In the genomic region with DNA sequence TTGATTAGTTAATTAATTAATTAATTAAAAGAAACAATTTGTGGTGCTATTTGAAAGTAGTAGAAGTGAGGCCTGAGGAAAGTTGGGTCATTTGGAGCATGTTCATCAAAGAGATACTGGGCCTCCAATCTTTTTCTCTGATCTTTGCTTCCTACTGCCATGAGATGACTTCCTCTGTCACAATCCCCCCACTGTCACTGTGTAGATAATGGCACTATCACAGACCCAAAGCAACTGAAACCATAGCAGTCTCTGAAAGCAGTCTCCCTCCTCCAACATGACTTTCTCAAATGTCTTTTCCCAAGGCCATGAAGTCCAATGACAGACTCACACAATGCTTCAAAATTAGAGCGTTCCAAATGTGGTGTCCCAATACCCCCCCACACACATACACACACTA, we compare ENCODE assay signal across 31 mouse cellular contexts. TPM values are rescaled to one million over a fixed set of nuclear protein-coding genes. Genes with fewer than 3 reads are reported as not detected.
A peak's percentile ranks its signal among the peaks of the same experiment; 100 is the strongest.
DNase-seq lines count a peak whose midpoint lies in the region; ATAC-seq lines count a peak whose summit lies in the region.
"Had no signal": no experiment of that assay in that cellular context is flagged by ENCODE, and none has a peak within 500 bp of the region (broad histone marks: within the 10 kb centered on the region; RNA-seq: fewer than 3 reads in every experiment).

No protein-coding gene starts in this region.

- H3K4me2 ChIP-seq in midbrain, embryonic 11.5 days, result no peak overlapping the region
- H3K4me2 ChIP-seq in liver, embryonic 13.5 days, result no peak overlapping the region
- H3K4me2 ChIP-seq in forebrain, embryonic 16.5 days (ENCODE audit: low read length), result no peak overlapping the region
- H3K4me2 ChIP-seq: embryonic facial prominence, embryonic 12.5 days; embryonic facial prominence, embryonic 15.5 days; heart, embryonic 12.5 days; heart, embryonic 15.5 days; hindbrain, embryonic 13.5 days had no signal

- 90% methylated on average over 1 of the region's 1 CpGs for WGBS in midbrain, embryonic 11.5 days
- 95% methylated on average over 1 of the region's 1 CpGs for WGBS in midbrain, embryonic 10.5 days
- WGBS in liver, embryonic 13.5 days (ENCODE audit: insufficient replicate concordance), result 81% methylated on average over 1 of the region's 1 CpGs
- WGBS in forebrain, embryonic 16.5 days, result 97% methylated on average over 1 of the region's 1 CpGs

- no peak overlapping the region for H3K4me3 ChIP-seq in midbrain, embryonic 11.5 days (ENCODE audit: low read depth, low read length)
- no peak overlapping the region for H3K4me3 ChIP-seq in midbrain, embryonic 10.5 days
- no peak overlapping the region for H3K4me3 ChIP-seq in liver, embryonic 13.5 days (replicated peaks)
- no peak overlapping the region for H3K4me3 ChIP-seq in forebrain, embryonic 16.5 days (replicated peaks; ENCODE audit: low read length)
- H3K4me3 ChIP-seq: embryonic facial prominence, embryonic 12.5 days; embryonic facial prominence, embryonic 15.5 days; heart, embryonic 12.5 days; heart, embryonic 15.5 days; hindbrain, embryonic 10.5 days; hindbrain, embryonic 13.5 days had no signal

- no peaks in the 10 kb centered on the region for H3K4me1 ChIP-seq in midbrain, embryonic 11.5 days (ENCODE audit: control insufficient read depth, insufficient read depth, low read length)
- no peaks in the 10 kb centered on the region for H3K4me1 ChIP-seq in midbrain, embryonic 10.5 days
- peaks cover 9% of the 10 kb centered on the region for H3K4me1 ChIP-seq in liver, embryonic 13.5 days (replicated peaks)
- no peaks in the 10 kb centered on the region for H3K4me1 ChIP-seq in forebrain, embryonic 16.5 days (replicated peaks; ENCODE audit: control insufficient read depth, insufficient read depth, low read length)
- H3K4me1 ChIP-seq: embryonic facial prominence, embryonic 12.5 days; embryonic facial prominence, embryonic 15.5 days; heart, embryonic 12.5 days; heart, embryonic 15.5 days; hindbrain, embryonic 10.5 days; hindbrain, embryonic 13.5 days had no signal

- no peaks in the 10 kb centered on the region for H3K36me3 ChIP-seq in midbrain, embryonic 11.5 days (ENCODE audit: control insufficient read depth, insufficient read depth, low read length)
- H3K36me3 ChIP-seq in midbrain, embryonic 10.5 days, result no peaks in the 10 kb centered on the region
- no peaks in the 10 kb centered on the region for H3K36me3 ChIP-seq in liver, embryonic 13.5 days
- no peaks in the 10 kb centered on the region for H3K36me3 ChIP-seq in forebrain, embryonic 16.5 days (ENCODE audit: control insufficient read depth, insufficient read depth)
- H3K36me3 ChIP-seq: embryonic facial prominence, embryonic 12.5 days; embryonic facial prominence, embryonic 15.5 days; G1E; heart, embryonic 12.5 days; heart, embryonic 15.5 days; hindbrain, embryonic 10.5 days; hindbrain, embryonic 13.5 days had no signal

- peak; percentile 21 for DNase-seq in heart, adult 11 months
- no peak for DNase-seq in heart, adult 8-10 months (ENCODE audit: low spot score)
- DNase-seq in midbrain, embryonic 11.5 days (ENCODE audit: low spot score, missing footprints), result peak; percentile 37
- no peak for DNase-seq in midbrain, embryonic 10.5 days (ENCODE audit: low spot score)
- DNase-seq in liver, embryonic 13.5 days, result no peak
- DNase-seq in adrenal gland, adult 8-10 months, result no peak
- DNase-seq in cerebellum, postnatal 14 days, result no peak
- DNase-seq: adrenal gland, adult 2 months; adrenal gland, postnatal 25 days; B cell, adult 2 months; cerebellum, adult 11-12 months; cerebellum, adult 8-10 months; cerebellum, postnatal 10 days; gastrocnemius, postnatal 25 days; heart, postnatal 10 days; heart, postnatal 36 days had no signal

- H3K9me3 ChIP-seq in midbrain, embryonic 11.5 days (ENCODE audit: control insufficient read depth, low read length), result no peaks in the 10 kb centered on the region
- no peaks in the 10 kb centered on the region for H3K9me3 ChIP-seq in midbrain, embryonic 10.5 days (replicated peaks)
- H3K9me3 ChIP-seq in liver, embryonic 13.5 days (replicated peaks), result no peaks in the 10 kb centered on the region
- no peaks in the 10 kb centered on the region for H3K9me3 ChIP-seq in forebrain, embryonic 16.5 days (ENCODE audit: control insufficient read depth, low read length)
- H3K9me3 ChIP-seq: embryonic facial prominence, embryonic 12.5 days; embryonic facial prominence, embryonic 15.5 days; G1E; heart, embryonic 12.5 days; heart, embryonic 15.5 days; hindbrain, embryonic 10.5 days; hindbrain, embryonic 13.5 days had no signal

- no peak overlapping the region for H3K27ac ChIP-seq in midbrain, embryonic 11.5 days (ENCODE audit: low read depth, low read length)
- H3K27ac ChIP-seq in midbrain, embryonic 10.5 days (replicated peaks), result no peak overlapping the region
- H3K27ac ChIP-seq in liver, embryonic 13.5 days, result no peak overlapping the region
- H3K27ac ChIP-seq in forebrain, embryonic 16.5 days (ENCODE audit: low read length), result no peak overlapping the region
- H3K27ac ChIP-seq: embryonic facial prominence, embryonic 12.5 days; embryonic facial prominence, embryonic 15.5 days; heart, embryonic 15.5 days; hindbrain, embryonic 10.5 days; hindbrain, embryonic 13.5 days had no signal

- H3K9ac ChIP-seq in midbrain, embryonic 11.5 days (ENCODE audit: low read length), result no peak overlapping the region
- H3K9ac ChIP-seq in liver, embryonic 13.5 days, result no peak overlapping the region
- no peak overlapping the region for H3K9ac ChIP-seq in forebrain, embryonic 16.5 days (replicated peaks; ENCODE audit: low read depth, low read length)
- H3K9ac ChIP-seq: embryonic facial prominence, embryonic 12.5 days; embryonic facial prominence, embryonic 15.5 days; heart, embryonic 12.5 days; heart, embryonic 15.5 days; hindbrain, embryonic 13.5 days had no signal

- no peaks in the 10 kb centered on the region for H3K27me3 ChIP-seq in midbrain, embryonic 11.5 days (ENCODE audit: control insufficient read depth, insufficient read depth, low read length)
- no peaks in the 10 kb centered on the region for H3K27me3 ChIP-seq in midbrain, embryonic 10.5 days (ENCODE audit: low read depth, poor library complexity, severe bottlenecking)
- no peaks in the 10 kb centered on the region for H3K27me3 ChIP-seq in liver, embryonic 13.5 days
- no peaks in the 10 kb centered on the region for H3K27me3 ChIP-seq in forebrain, embryonic 16.5 days (replicated peaks; ENCODE audit: control insufficient read depth, insufficient read depth, low read length)
- H3K27me3 ChIP-seq: CH12.LX; embryonic facial prominence, embryonic 12.5 days; embryonic facial prominence, embryonic 15.5 days; heart, embryonic 12.5 days; heart, embryonic 15.5 days; hindbrain, embryonic 13.5 days had no signal

- ATAC-seq in midbrain, embryonic 11.5 days (ENCODE audit: low FRiP score), result no peak
- peak; percentile 39; the same call in 1 of the 2 replicates for ATAC-seq in liver, embryonic 13.5 days (ENCODE audit: low read depth)
- ATAC-seq in forebrain, embryonic 16.5 days, result no peak
- ATAC-seq: forebrain, embryonic 14.5 days; hindbrain, embryonic 16.5 days had no signal

RNA-seq across cellular contexts. Expression of a gene that starts 41.2 kb away (rescaled TPM):
- not detected for total RNA-seq in heart, adult 8-10 months (2022)
- not detected in 2 replicates for polyA plus RNA-seq in midbrain, embryonic 11.5 days (2014; fragmentation: Nextera tagmentation; extraction: Ambion mirVana)
- polyA plus RNA-seq in midbrain, embryonic 10.5 days (2016; fragmentation: Nextera tagmentation; extraction: Ambion mirVana), result not detected in 2 replicates
- polyA plus RNA-seq in liver, embryonic 13.5 days (2015; fragmentation: Nextera tagmentation; extraction: Ambion mirVana), result not detected in 2 replicates
- polyA plus RNA-seq in forebrain, embryonic 16.5 days (2015; fragmentation: Nextera tagmentation; extraction: Ambion mirVana), result not detected in 2 replicates
- total RNA-seq in adrenal gland, adult 8-10 months (2022), result not detected
- total RNA-seq: adrenal gland, adult 2 months; adrenal gland, postnatal 25 days; CH12.LX; G1E; gastrocnemius, adult 8-10 months; gastrocnemius, postnatal 25 days; heart, postnatal 10 days; heart, postnatal 36 days had no signal
- polyA plus RNA-seq: adrenal gland, adult 2 months; brain, embryonic 14.5 days; embryonic facial prominence, embryonic 12.5 days; embryonic facial prominence, embryonic 15.5 days; forebrain, embryonic 11.5 days; forebrain, embryonic 14.5 days; G1E; gonadal fat pad, adult 2 months; heart, embryonic 12.5 days; heart, embryonic 15.5 days; hindbrain, embryonic 10.5 days; hindbrain, embryonic 13.5 days; hindbrain, embryonic 16.5 days had no signal

Comparison
In these comparisons a context has a peak if more than half of its experiments do, and no peak if none do; other contexts are left out.
1. DNase-seq: peak in heart, adult 11 months (single experiment) and midbrain, embryonic 11.5 days (single experiment); none in heart, adult 8-10 months (single experiment), midbrain, embryonic 10.5 days (single experiment), liver, embryonic 13.5 days (single experiment), adrenal gland, adult 8-10 months (single experiment) and cerebellum, postnatal 14 days (0 of 2).